Mouse (Mus musculus) hindbrain, embryonic 12.5 days (tissue): ENCODE data around the gene Serpina3k. TPM values are rescaled to one million over a fixed set of nuclear protein-coding genes. Genes with fewer than 3 reads are reported as not detected.
"Not testable (repeated sequence)": the region's sequence is repeated elsewhere in the genome, so short reads cannot be mapped to it uniquely, and the experiment has no call there.

Experiments
- ATAC-seq: fragments of 200-750 bp; cut with Nextera tagmentation; 2 replicates; pipeline ENCODE4 v1.8.0; 2017; ENCODE audit warnings: moderate TSS enrichment; ENCODE audit not compliant: low FRiP score
- H3K27ac ChIP-seq: fragments of 300-500 bp; sonication (generic); 2 replicates; pipeline ENCODE4 v1.5.1; 2016; ENCODE audit warnings: mild to moderate bottlenecking
- H3K27me3 ChIP-seq: fragments of 300-500 bp; sonication (generic); 2 replicates; pipeline ENCODE4 v1.6.1; 2016; ENCODE audit warnings: mild to moderate bottlenecking
- H3K36me3 ChIP-seq: fragments of 300-500 bp; sonication (generic); 2 replicates; pipeline ENCODE4 v1.6.1; 2016; ENCODE audit warnings: mild to moderate bottlenecking
- H3K4me1 ChIP-seq: fragments of 300-500 bp; sonication (generic); 2 replicates; pipeline ENCODE4 v1.6.1; 2016
- H3K4me2 ChIP-seq: fragments of 300-500 bp; sonication (generic); replicated peaks from 2 replicates; pipeline ENCODE4 v1.6.1; 2016; ENCODE audit warnings: mild to moderate bottlenecking
- H3K4me3 ChIP-seq: fragments of 300-500 bp; sonication (generic); 2 replicates; pipeline ENCODE4 v1.5.1; 2016; ENCODE audit warnings: mild to moderate bottlenecking
- H3K9ac ChIP-seq: fragments of 300-500 bp; sonication (generic); 2 replicates; pipeline ENCODE4 v1.6.1; 2016; ENCODE audit warnings: mild to moderate bottlenecking, moderate library complexity
- H3K9me3 ChIP-seq: fragments of 300-500 bp; sonication (generic); replicated peaks from 2 replicates; pipeline ENCODE4 v1.6.1; 2016; ENCODE audit warnings: mild to moderate bottlenecking
- WGBS: fragments of 180-500 bp; shearing (Covaris S2); methylation state at CpG from one replicate; pipeline ENCODE4 v1.1.7; 2016; 5-methylcytosine and 5-hydroxymethylcytosine counted together
- polyA plus RNA-seq: library from polyadenylated mRNA; unstranded; fragments of >200 nt; fragmentation: Nextera tagmentation; extraction: Ambion mirVana; gene quantifications from 2 replicates; pipeline ENCODE4 v1.2.1, GENCODE M21; 2016

Serpina3k gene
- polyA plus RNA-seq, result not detected in 2 replicates

DNA sequence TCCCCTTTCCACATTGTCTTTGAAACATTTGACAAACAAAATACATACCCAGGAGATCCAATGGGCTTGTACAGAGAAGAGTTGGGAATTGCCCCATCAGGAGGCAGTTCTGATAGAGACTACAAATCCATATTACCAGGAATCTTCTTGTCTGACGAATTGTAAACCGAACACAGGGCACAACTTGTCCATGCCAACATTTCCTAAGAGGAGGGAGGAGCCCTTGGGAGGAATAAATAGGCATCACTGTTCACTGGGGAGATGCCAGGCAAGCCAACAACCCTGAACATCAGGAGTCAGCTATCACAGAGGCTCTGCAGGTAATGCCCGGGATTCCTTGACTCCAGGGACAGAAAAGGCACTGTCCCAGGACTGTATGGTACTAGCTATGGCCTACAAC is at the start of gene Serpina3k, which contains the start of gene Serpina3m:
Serpina3k (plus strand) TSS at position 261 of the 400 bp plus-strand sequence.
Serpina3m (plus strand) TSS at position 261 of the 400 bp plus-strand sequence.
- ATAC-seq, H3K4me1 ChIP-seq, H3K36me3 ChIP-seq, H3K4me2 ChIP-seq, H3K27me3 ChIP-seq, H3K9me3 ChIP-seq, H3K9ac ChIP-seq, H3K4me3 ChIP-seq, H3K27ac ChIP-seq: not testable (repeated sequence)
- 85% methylated on average over 3 of the region's 3 CpGs for WGBS

DNA sequence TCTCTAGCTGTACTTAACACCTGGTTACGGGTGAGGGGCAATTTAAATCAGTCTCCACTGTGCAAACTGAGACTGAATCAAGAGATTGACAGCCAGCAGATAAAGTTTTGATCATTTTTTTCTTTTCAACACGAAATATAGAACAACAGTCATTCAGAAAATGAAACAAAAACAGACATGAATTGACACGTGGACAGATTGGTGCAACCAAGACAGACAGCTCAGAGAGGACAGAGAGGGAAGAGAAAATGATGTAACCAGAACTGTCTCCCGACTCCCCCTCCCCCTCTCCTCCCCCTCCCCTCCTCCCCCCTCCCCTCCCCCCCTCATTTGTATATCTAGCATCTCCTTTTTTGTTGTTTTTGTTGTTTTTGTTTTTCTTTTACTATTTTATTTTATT is 48.4 kb upstream of the Serpina3k start:
- no peaks in the 10 kb centered on the region for H3K27me3 ChIP-seq
- WGBS, result 43% methylated on average over 3 of the region's 4 CpGs
- H3K4me2 ChIP-seq, result no peak overlapping the region
- no peaks in the 10 kb centered on the region for H3K36me3 ChIP-seq
- no peak overlapping the region for H3K9ac ChIP-seq
- no peaks in the 10 kb centered on the region for H3K9me3 ChIP-seq
- no peak overlapping the region for H3K27ac ChIP-seq
- H3K4me1 ChIP-seq, result no peaks in the 10 kb centered on the region
- H3K4me3 ChIP-seq, result no peak overlapping the region
- ATAC-seq, result no peak

DNA sequence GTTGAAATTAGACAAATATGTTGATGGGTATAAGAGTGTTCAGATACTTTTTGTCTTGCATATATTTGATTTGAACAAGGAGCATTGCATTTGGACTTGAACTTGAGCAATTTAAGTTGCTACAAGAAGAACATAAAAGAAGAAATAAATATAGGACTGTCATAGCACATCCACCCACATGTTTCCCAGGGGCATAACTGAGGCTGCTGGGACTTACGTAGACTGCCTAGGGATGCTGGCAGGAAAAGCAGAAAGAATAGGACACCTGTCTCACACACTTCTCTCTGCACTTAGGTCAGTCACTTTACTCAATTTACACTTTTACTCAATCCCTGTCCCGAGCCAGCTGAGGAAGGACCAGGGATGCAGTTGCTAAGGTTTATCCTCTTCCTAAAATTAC is 44.3 kb upstream of the Serpina3k start:
- no peaks in the 10 kb centered on the region for H3K4me1 ChIP-seq
- no peak overlapping the region for H3K4me3 ChIP-seq
- no peak overlapping the region for H3K4me2 ChIP-seq
- H3K36me3 ChIP-seq, result no peaks in the 10 kb centered on the region
- no peaks in the 10 kb centered on the region for H3K27me3 ChIP-seq
- no peaks in the 10 kb centered on the region for H3K9me3 ChIP-seq
- H3K9ac ChIP-seq, result no peak overlapping the region
- WGBS, result 87% methylated on average over 2 of the region's 2 CpGs
- ATAC-seq, result no peak
- no peak overlapping the region for H3K27ac ChIP-seq

DNA sequence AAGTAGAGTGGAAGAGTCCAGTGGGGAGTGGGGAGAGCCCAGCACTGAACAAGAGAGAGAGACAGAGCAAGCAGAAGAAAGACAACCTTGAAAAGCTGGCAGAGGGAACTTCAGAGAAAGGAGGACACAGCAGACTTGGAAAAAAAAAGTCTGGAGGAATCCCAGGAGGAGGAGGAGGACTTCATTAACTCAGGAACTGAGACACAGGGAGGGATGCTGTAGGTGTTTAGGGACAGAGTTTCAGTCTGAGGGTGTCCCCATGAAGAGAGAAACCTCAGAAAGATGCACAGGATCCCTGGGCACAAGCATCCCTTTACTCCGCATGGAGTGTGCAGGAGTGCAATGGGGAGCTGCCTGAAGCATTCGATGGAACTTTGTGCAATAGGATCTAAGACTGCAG is 40.2 kb upstream of the Serpina3k start:
- no peak overlapping the region for H3K4me3 ChIP-seq
- H3K9me3 ChIP-seq, result no peaks in the 10 kb centered on the region
- no peak overlapping the region for H3K27ac ChIP-seq
- ATAC-seq, result no peak
- no peak overlapping the region for H3K9ac ChIP-seq
- 90% methylated on average over 2 of the region's 2 CpGs for WGBS
- no peak overlapping the region for H3K4me2 ChIP-seq
- no peaks in the 10 kb centered on the region for H3K4me1 ChIP-seq
- no peaks in the 10 kb centered on the region for H3K27me3 ChIP-seq
- no peaks in the 10 kb centered on the region for H3K36me3 ChIP-seq

DNA sequence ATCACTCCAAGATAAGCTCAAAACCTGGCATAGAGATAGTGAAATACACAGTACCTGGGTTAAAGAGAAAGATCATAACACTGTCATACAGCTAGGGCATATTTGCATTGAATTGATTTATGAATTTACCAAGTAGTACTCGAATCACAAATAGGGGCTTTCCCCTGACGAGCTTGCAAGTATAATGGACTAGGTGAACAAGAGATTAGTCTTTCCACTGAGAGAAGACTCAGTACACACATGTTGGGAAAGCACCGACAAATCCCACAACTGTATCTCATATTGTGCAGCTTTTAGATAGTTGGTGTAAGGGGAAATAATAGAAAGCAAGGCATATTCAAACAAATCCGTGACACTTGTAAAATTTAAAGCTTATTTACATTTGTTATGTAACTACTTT is 32.3 kb upstream of the Serpina3k start:
- H3K9me3 ChIP-seq, result 0 out of 2 replicates have a peak, but pooled peaks cover under 1% of the 10 kb centered on the region
- H3K36me3 ChIP-seq, result no peaks in the 10 kb centered on the region
- no peak overlapping the region for H3K4me2 ChIP-seq
- H3K4me3 ChIP-seq, result no peak overlapping the region
- no peak overlapping the region for H3K27ac ChIP-seq
- ATAC-seq, result no peak
- H3K4me1 ChIP-seq, result no peaks in the 10 kb centered on the region
- 90% methylated on average over 4 of the region's 4 CpGs for WGBS
- no peaks in the 10 kb centered on the region for H3K27me3 ChIP-seq
- no peak overlapping the region for H3K9ac ChIP-seq

DNA sequence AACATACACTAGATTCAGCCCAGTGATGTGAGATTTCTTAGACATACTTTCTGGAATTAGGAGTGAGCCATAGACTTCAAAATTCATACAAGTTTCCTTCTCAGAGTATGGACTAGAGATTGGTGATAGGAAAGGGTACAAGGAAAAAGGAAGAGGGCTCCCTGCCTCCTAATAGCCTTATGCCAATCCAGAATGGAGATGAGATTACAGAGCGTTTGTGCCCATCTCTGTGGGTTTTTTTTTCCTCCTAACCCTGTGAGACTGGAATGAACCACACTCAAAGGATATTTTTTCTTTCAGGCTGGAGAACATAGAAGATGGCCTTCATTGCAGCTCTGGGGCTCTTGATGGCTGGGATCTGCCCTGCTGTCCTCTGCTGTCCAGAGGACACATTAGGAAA is 24.0 kb upstream of the Serpina3k start, which contains the start of gene Serpina3j:
Serpina3j (plus strand) TSS at position 301 of the 400 bp plus-strand sequence.
- no peak within 1 kb of the TSS for H3K4me3 ChIP-seq
- H3K4me1 ChIP-seq, result no peaks in the 10 kb centered on the region
- H3K36me3 ChIP-seq, result no peaks in the 10 kb centered on the region
- peaks cover 3% of the 10 kb centered on the region; the same call in 1 of the 2 replicates for H3K9me3 ChIP-seq
- 92% methylated on average over 1 of the region's 1 CpGs for WGBS
- no peaks in the 10 kb centered on the region for H3K27me3 ChIP-seq
- no peak within 1 kb of the TSS for H3K4me2 ChIP-seq
- no peak for ATAC-seq
- H3K27ac ChIP-seq, result no peak within 1 kb of the TSS
- no peak within 1 kb of the TSS for H3K9ac ChIP-seq

DNA sequence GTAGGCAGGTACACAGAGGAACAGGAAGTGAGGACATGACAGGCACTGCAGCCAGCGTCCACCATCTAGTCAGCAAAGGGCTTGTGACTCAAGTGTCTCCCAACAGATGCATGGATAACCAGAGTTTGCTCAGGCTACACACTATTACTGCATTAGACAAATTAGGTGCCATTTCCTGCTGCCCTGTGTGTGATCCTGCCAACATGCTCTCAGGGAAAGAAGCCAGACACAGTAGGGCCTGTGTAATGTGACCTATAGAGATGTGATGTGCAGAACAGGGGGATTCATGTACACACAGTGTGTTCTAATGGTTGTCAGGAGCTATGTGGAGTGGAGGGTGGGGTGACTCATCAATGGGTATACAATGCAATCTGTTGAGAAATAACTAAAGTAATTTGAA is 15.8 kb upstream of the Serpina3k start:
- H3K36me3 ChIP-seq, result no peaks in the 10 kb centered on the region

DNA sequence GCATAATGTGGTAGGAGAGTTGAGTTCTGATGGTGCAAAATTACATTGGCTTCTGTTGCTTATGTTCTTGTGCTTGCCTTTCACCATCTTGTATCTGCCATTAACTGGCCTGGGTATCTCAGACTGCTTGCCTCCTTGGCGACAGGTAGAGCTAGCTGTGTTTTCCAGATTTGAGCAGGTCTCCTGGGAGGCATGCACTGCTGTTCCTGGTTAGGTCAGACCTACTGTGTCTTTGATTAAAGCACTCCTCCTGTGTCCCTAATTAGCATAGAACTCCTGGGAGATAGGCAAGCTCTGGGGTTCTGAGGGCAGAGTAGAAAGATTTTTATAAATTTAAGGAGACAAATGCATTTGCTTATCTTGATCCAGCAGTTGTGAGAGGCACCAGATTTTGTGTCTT is 6.6 kb upstream of the Serpina3k start:
- Histone ChIP-seq H3K4me1 (no peaks in the 10 kb centered on the region), H3K27me3 (no peaks in the 10 kb centered on the region), H3K4me2 (no peak overlapping the region), H3K27ac (no peak overlapping the region), H3K9me3 (no peaks in the 10 kb centered on the region), H3K9ac (no peak overlapping the region), H3K36me3 (no peaks in the 10 kb centered on the region), H3K4me3 (no peak overlapping the region)
- ATAC-seq, result no peak
- WGBS, result 39% methylated on average over 1 of the region's 1 CpGs

More for the DNA sequence above, 15.8 kb upstream of the Serpina3k start:
- 88% methylated on average over 1 of the region's 1 CpGs for WGBS
- Histone ChIP-seq H3K27me3 (no peaks in the 10 kb centered on the region), H3K4me1 (no peaks in the 10 kb centered on the region), H3K27ac (no peak overlapping the region), H3K9me3 (0 out of 2 replicates have a peak, but pooled peaks cover 3% of the 10 kb centered on the region), H3K9ac (no peak overlapping the region), H3K4me3 (no peak overlapping the region), H3K4me2 (no peak overlapping the region)
- no peak for ATAC-seq

DNA sequence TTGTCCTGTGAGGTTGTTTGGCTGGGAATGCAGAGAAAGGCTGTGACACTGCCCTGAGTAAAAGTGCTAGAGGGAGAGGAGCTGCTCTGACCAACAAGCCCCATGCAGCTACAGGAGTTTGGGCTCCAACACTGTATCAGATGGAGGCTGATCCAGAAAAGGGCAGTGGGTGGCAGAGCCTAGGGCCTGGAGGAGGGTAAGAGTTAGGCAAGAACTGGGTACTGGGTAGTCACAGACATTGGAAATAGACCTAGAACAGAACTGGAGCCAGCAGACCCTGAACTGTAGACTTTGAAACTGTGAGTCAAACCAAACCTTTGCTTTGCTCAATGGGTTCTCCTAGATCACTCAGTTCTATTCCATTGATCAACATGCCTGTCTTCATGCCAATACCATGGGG is 1.4 kb upstream of the Serpina3k start:
- not testable (repeated sequence) for H3K4me1 ChIP-seq, H3K4me2 ChIP-seq, H3K4me3 ChIP-seq, ATAC-seq, H3K27me3 ChIP-seq, H3K9me3 ChIP-seq, H3K9ac ChIP-seq, H3K36me3 ChIP-seq, H3K27ac ChIP-seq

DNA sequence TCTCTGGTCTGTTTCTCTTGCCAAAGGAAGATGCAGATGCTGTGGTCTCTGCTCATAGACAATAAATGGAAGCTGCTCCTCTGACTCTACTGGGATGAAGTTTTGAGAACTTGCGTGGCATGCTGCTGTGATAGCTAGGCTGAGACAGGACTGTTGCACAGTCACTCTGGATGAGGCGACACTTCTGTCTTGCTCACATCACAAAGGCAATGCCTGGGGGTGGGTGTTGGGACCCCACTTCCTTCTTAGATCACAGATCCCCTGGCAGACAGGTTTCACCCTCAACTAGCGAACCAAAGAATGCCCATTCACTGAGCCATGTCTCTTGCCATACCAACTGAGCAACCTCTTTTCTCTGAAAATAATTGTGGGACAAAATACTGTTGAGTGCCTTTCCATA is 419 bp downstream of the Serpina3k start:
- no peak overlapping the region for H3K27ac ChIP-seq
- H3K36me3 ChIP-seq, result no peaks in the 10 kb centered on the region
- H3K4me1 ChIP-seq, result no peaks in the 10 kb centered on the region
- no peak overlapping the region for H3K4me2 ChIP-seq
- no peaks in the 10 kb centered on the region for H3K27me3 ChIP-seq
- H3K9ac ChIP-seq, result no peak overlapping the region
- 83% methylated on average over 3 of the region's 3 CpGs for WGBS
- ATAC-seq, result no peak
- H3K4me3 ChIP-seq, result no peak overlapping the region
- no peaks in the 10 kb centered on the region for H3K9me3 ChIP-seq

DNA sequence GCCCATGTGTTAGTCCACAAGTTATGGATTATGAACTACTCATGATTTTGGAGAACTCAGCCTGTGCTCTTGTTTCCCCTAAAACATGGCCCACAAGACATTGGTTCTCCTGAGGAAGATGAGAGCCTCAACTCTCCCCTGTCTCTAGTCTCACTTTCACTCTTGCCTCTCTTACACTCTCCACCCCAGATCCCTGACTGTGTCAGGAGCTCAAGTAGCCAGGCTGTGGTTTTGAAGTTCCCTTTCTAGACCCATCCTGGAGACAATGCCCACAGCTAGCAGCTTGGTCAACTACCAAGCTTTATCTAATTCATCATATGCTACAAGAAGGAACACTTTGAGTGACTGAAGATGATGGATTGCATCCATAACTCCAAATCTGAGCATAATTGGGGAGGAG is 4.2 kb downstream of the Serpina3k start:
- H3K36me3 ChIP-seq, result not testable (repeated sequence)

DNA sequence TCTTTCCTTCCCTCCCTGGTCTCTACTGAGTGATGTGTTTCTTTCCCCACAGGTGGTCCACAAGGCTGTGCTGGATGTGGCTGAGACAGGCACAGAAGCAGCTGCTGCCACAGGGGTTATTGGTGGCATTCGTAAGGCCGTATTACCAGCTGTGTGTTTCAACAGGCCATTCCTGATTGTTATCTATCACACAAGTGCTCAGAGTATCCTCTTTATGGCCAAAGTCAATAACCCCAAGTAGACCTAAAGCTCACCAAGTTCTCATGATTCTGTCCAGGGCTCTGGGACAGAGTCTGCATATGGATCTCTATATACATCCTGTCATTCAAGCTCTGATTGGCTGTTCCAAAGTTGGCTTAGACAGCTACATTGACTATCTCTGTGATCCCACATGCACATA is 6.9 kb downstream of the Serpina3k start:
- ATAC-seq, result no peak
- Histone ChIP-seq H3K36me3 (no peaks in the 10 kb centered on the region), H3K4me2 (no peak overlapping the region), H3K4me1 (no peaks in the 10 kb centered on the region), H3K27me3 (no peaks in the 10 kb centered on the region), H3K9ac (no peak overlapping the region), H3K27ac (no peak overlapping the region), H3K9me3 (no peaks in the 10 kb centered on the region), H3K4me3 (no peak overlapping the region)
- WGBS, result 77% methylated on average over 2 of the region's 2 CpGs

More for the DNA sequence above, 4.2 kb downstream of the Serpina3k start:
- not testable (repeated sequence) for H3K4me3 ChIP-seq, ATAC-seq, H3K9ac ChIP-seq, H3K9me3 ChIP-seq, H3K27me3 ChIP-seq, H3K27ac ChIP-seq, H3K4me2 ChIP-seq, H3K4me1 ChIP-seq

DNA sequence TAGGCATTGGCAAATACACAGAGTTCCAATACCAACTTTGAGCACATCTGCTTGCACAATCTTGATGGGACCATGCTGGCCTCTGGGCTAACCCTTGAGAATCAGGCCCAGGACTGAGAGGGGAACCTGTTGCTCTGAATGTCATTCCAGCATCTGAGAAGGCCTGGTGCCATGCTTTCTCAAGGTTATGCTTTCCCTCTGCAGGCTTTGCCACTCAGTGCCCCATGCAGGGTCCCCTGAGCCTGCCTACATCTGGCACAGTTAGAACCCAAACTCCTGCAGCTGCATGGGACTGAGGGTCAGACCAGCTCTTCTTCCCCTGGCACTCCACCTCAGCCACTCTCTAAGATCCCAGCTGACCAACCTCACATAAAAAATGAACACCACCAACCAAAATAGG is 7.4 kb downstream of the Serpina3k start:
- ATAC-seq, result no peak
- no peak overlapping the region for H3K27ac ChIP-seq
- H3K4me2 ChIP-seq, result no peak overlapping the region
- H3K36me3 ChIP-seq, result no peaks in the 10 kb centered on the region
- H3K9me3 ChIP-seq, result no peaks in the 10 kb centered on the region
- H3K4me3 ChIP-seq, result no peak overlapping the region
- no peaks in the 10 kb centered on the region for H3K4me1 ChIP-seq
- H3K27me3 ChIP-seq, result no peaks in the 10 kb centered on the region
- H3K9ac ChIP-seq, result no peak overlapping the region
